Mouse (Mus musculus) cerebellum, adult 2 months (tissue): ENCODE measurements around the gene Ugt1a6a. TPM values are rescaled to one million over a fixed set of nuclear protein-coding genes. Genes with fewer than 3 reads are reported as not detected.

Experiments
- DNase-seq, 2 experiments: peaks; one replicate each; pipeline ENCODE4 v3.0.0; 2021
- H3K27ac ChIP-seq: fragments of 200-500 bp; 2 replicates; pipeline ENCODE4 v1.5.1; 2012; ENCODE audit warnings: low read length, control low read depth, inconsistent platforms; ENCODE audit not compliant: insufficient read depth
- H3K27me3 ChIP-seq: fragments of 200-500 bp; 2 replicates; pipeline ENCODE4 v1.6.1; 2012; ENCODE audit warnings: inconsistent platforms, mild to moderate bottlenecking, low read length, moderate library complexity; ENCODE audit not compliant: control insufficient read depth, insufficient read depth
- H3K4me1 ChIP-seq: fragments of 200-500 bp; 2 replicates; pipeline ENCODE4 v1.6.1; 2011; ENCODE audit warnings: low read length; ENCODE audit not compliant: control insufficient read depth, insufficient read depth
- H3K4me3 ChIP-seq: fragments of 200-500 bp; replicated peaks from 2 replicates; pipeline ENCODE3; 2011; ENCODE audit warnings: mild to moderate bottlenecking, low read depth, low read length, control low read depth; ENCODE audit not compliant: insufficient read depth
- CTCF ChIP-seq: fragments of 200-500 bp; IDR thresholded peaks from 2 replicates; pipeline ENCODE4 v1.5.1; 2011; ENCODE audit warnings: low read depth, mild to moderate bottlenecking, control low read depth, low read length, moderate library complexity, borderline replicate concordance; ENCODE audit not compliant: insufficient read depth
- POLR2A ChIP-seq: fragments of 200-500 bp; IDR thresholded peaks from 2 replicates; pipeline ENCODE4 v1.6.1; 2011; ENCODE audit warnings: low read length, control low read depth, borderline replicate concordance; ENCODE audit not compliant: insufficient read depth
- WGBS: fragments of 180-500 bp; shearing (Covaris S2); methylation state at CpG from one replicate; pipeline ENCODE4 v1.1.7; 2018; 5-methylcytosine and 5-hydroxymethylcytosine counted together
- polyA plus RNA-seq: library from polyadenylated mRNA; depleted of rRNA; stranded (reverse); fragments of >200 nt; gene quantifications from 2 replicates; pipeline ENCODE4 v1.2.3, GENCODE M21; 2012

Ugt1a6a gene
- polyA plus RNA-seq, 1 experiment: 0.44 TPM

GRCm38 (mm10) chr1:88213766-88214461 is 79.3 kb downstream of the Ugt1a6a start:
- Histone ChIP-seq H3K27me3 (no peaks in the 10 kb centered on the region; the same call in 1 of the 2 replicates), H3K4me1 (no peaks in the 10 kb centered on the region), H3K4me3 (no peak overlapping the region), H3K27ac (no peak overlapping the region)
- TF ChIP-seq CTCF (no peak; the same call in 1 of the 2 replicates), POLR2A (no peak)
- 65% methylated on average over 2 of the region's 2 CpGs for WGBS
- no peak for DNase-seq

DNA sequence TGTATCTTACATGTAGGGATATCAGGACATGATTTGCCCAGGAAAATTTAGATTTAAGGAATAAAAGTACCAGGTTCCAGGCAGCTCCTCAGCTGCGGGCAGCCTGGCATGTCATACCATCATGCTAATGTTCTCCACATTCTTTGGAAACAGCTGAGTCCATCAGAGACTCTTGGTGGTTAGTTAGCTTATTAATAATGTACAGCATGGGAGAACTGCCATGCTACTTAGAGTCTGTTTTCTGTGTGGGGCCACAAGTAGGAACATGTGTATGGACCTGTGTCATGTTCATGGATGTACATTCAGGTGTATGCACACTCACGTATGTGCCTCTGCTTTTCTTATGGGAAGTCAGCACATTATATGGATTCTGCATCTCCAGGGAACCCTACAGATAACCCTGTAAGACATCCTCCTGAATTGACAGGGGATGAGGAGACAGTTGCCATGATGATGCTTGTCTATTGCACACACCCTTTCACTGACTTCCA is 79.9 kb downstream of the Ugt1a6a start:
- Histone ChIP-seq H3K4me3 (no peak overlapping the region), H3K27me3 (no peaks in the 10 kb centered on the region; the same call in 1 of the 2 replicates), H3K27ac (no peak overlapping the region), H3K4me1 (no peaks in the 10 kb centered on the region)
- DNase-seq: no peak
- 77% methylated on average over 2 of the region's 2 CpGs for WGBS
- no peak for TF ChIP-seq CTCF
- TF ChIP-seq POLR2A: no peak

- Histone ChIP-seq H3K27me3 (no peaks in the 10 kb centered on the region; the same call in 1 of the 2 replicates), H3K4me3 (no peak overlapping the region), H3K27ac (no peak overlapping the region), H3K4me1 (no peaks in the 10 kb centered on the region)
- WGBS: 68% methylated on average over 10 of the region's 10 CpGs
- TF ChIP-seq POLR2A (no peak), CTCF (no peak)
- no peak for DNase-seq
These were observed 81.1 kb downstream of the Ugt1a6a start for GRCm38 (mm10) chr1:88215466-88216380.

- Histone ChIP-seq H3K4me3 (no peak overlapping the region), H3K27ac (no peak overlapping the region), H3K27me3 (no peaks in the 10 kb centered on the region; the same call in 1 of the 2 replicates), H3K4me1 (no peaks in the 10 kb centered on the region)
- TF ChIP-seq POLR2A: no peak
- no peak for TF ChIP-seq CTCF
- no peak for DNase-seq
- WGBS: 49% methylated on average over 2 of the region's 2 CpGs
These were observed 81.9 kb downstream of the Ugt1a6a start for GRCm38 (mm10) chr1:88216551-88216950.

DNA sequence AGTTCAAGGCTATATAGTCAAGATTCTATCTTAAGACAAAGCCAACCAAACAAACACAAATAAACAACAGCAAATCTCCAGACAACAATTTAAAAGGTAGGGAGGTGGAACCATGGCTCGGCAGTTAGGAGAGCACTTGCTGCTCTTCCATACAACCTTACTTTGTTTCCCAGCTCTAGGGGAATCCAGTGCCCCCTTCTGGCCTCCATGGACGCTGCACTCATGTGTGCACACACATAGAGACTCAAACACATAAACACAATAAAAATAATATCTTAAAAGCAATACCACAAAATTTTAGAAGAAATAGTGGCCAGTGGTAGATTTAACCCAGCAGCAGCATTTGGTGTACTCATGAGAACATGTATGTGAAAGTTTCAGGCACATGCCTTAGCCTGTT is 82.5 kb downstream of the Ugt1a6a start:
- no peak for DNase-seq
- WGBS: 54% methylated on average over 2 of the region's 2 CpGs
- Histone ChIP-seq H3K27me3 (no peaks in the 10 kb centered on the region; the same call in 1 of the 2 replicates), H3K27ac (no peak overlapping the region), H3K4me1 (no peaks in the 10 kb centered on the region), H3K4me3 (no peak overlapping the region)
- TF ChIP-seq CTCF: no peak
- no peak for TF ChIP-seq POLR2A

DNA sequence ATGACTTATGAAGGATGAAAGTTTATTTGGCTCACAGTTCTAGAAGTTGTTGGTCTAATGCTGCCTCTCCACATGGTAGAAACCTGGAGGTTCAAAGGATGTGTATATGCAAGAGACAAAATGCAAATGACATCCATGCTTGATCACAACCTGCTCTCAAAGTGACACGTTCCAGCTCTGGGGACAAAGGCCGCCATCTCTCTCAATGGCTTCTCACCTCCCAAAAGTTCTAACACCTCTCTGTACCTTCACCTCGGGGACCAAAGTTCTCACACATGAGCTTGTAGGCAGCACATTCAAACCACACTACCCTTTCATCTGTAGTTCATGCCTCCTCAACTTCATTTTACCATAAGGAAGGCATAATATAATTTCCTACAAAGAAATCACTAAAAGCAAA is 83.0 kb downstream of the Ugt1a6a start:
- H3K4me1 ChIP-seq: no peaks in the 10 kb centered on the region
- H3K27ac ChIP-seq: no peak overlapping the region
- no peak for DNase-seq
- 34% methylated on average over 3 of the region's 3 CpGs for WGBS
- TF ChIP-seq CTCF (no peak), POLR2A (no peak)
- H3K4me3 ChIP-seq: no peak overlapping the region
- no peaks in the 10 kb centered on the region for H3K27me3 ChIP-seq

DNA sequence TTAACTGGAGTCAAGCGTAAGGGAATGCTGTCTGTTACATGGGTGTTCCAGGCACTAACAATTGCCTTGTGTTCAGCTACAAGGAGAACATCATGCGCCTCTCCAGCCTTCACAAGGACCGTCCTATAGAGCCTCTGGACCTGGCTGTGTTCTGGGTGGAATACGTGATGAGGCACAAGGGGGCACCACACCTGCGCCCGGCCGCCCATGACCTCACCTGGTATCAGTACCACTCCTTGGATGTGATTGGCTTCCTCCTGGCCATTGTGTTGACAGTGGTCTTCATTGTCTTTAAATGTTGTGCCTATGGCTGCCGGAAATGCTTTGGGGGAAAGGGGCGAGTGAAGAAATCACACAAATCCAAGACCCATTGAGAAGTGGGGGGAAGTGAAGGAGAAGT is 83.4 kb downstream of the Ugt1a6a start:
- no peak overlapping the region for H3K27ac ChIP-seq
- H3K4me3 ChIP-seq: no peak overlapping the region
- TF ChIP-seq POLR2A (no peak), CTCF (no peak)
- no peaks in the 10 kb centered on the region for H3K27me3 ChIP-seq
- DNase-seq: no peak
- H3K4me1 ChIP-seq: no peaks in the 10 kb centered on the region
- 75% methylated on average over 9 of the region's 9 CpGs for WGBS

DNA sequence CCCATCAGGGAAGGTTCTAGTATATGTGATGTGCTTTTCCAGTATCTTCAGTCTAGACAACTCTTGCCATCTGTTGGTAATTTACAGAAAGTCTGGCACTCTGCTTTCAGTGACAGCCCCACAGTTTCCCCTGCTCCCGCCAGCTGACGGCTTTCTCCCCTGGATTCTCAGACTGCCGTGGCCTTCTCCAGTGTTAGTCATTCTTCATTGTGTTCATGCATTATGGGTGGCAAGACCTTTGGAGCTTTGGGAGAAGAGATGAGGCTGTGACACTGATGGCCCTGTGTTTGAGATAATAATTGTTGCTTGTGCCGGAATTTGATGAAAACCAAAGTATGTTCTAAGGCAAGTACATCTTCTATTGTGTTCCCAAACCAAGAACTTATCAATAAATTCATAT is 84.0 kb downstream of the Ugt1a6a start:
- no peaks in the 10 kb centered on the region for H3K27me3 ChIP-seq
- TF ChIP-seq CTCF (no peak), POLR2A (no peak)
- no peaks in the 10 kb centered on the region for H3K4me1 ChIP-seq
- DNase-seq: no peak
- 43% methylated on average over 4 of the region's 4 CpGs for WGBS
- no peak overlapping the region for H3K4me3 ChIP-seq
- H3K27ac ChIP-seq: no peak overlapping the region
